Mouse (Mus musculus) midbrain, embryonic 15.5 days (tissue): ENCODE data around the gene Dbn1. TPM values are rescaled to one million over a fixed set of nuclear protein-coding genes. Genes with fewer than 3 reads are reported as not detected.

Experiments used
- ATAC-seq: fragments of 200-750 bp; cut with Nextera tagmentation; replicated peaks from 2 replicates; pipeline ENCODE4 v1.8.0; 2017; ENCODE audit warnings: moderate TSS enrichment
- H3K27ac ChIP-seq: fragments of 300-500 bp; sonication (generic); 2 replicates; pipeline ENCODE4 v1.5.1; 2015; ENCODE audit warnings: mild to moderate bottlenecking, inconsistent platforms
- H3K27me3 ChIP-seq: fragments of 300-500 bp; sonication (generic); replicated peaks from 2 replicates; pipeline ENCODE4 v1.6.1; 2015; ENCODE audit warnings: inconsistent platforms
- H3K36me3 ChIP-seq: fragments of 300-500 bp; sonication (generic); replicated peaks from 2 replicates; pipeline ENCODE4 v1.6.1; 2015; ENCODE audit warnings: inconsistent platforms
- H3K4me1 ChIP-seq: fragments of 300-500 bp; sonication (generic); 2 replicates; pipeline ENCODE4 v1.6.1; 2015; ENCODE audit warnings: inconsistent platforms
- H3K4me2 ChIP-seq: fragments of 300-500 bp; sonication (generic); 2 replicates; pipeline ENCODE4 v1.6.1; 2015; ENCODE audit warnings: inconsistent platforms, mild to moderate bottlenecking, moderate library complexity
- H3K4me3 ChIP-seq: fragments of 300-500 bp; sonication (generic); 2 replicates; pipeline ENCODE4 v1.5.1; 2015; ENCODE audit warnings: mild to moderate bottlenecking, inconsistent platforms
- H3K9ac ChIP-seq: fragments of 300-500 bp; sonication (generic); 2 replicates; pipeline ENCODE4 v1.6.1; 2015; ENCODE audit warnings: mild to moderate bottlenecking, inconsistent platforms
- H3K9me3 ChIP-seq: fragments of 300-500 bp; sonication (generic); 2 replicates; pipeline ENCODE4 v1.6.1; 2016; ENCODE audit warnings: inconsistent platforms
- WGBS: fragments of 180-500 bp; shearing (Covaris S2); methylation state at CpG from one replicate; pipeline ENCODE4 v1.1.7; 2015; ENCODE audit warnings: mixed read lengths; 5-methylcytosine and 5-hydroxymethylcytosine counted together
- polyA plus RNA-seq: library from polyadenylated mRNA; unstranded; fragments of >200 nt; fragmentation: Nextera tagmentation; extraction: Ambion mirVana; gene quantifications from 2 replicates; pipeline ENCODE4 v1.2.1, GENCODE M21; 2015

Dbn1 gene
- polyA plus RNA-seq, 1 experiment from 2014 or later: 645 TPM

- Histone ChIP-seq H3K4me2 (peak overlapping the region; percentile 94), H3K27me3 (no peaks in the 10 kb centered on the region), H3K4me3 (peak overlapping the region; percentile 77), H3K9me3 (no peaks in the 10 kb centered on the region), H3K9ac (peak overlapping the region; percentile 100), H3K4me1 (peaks cover 51% of the 10 kb centered on the region), H3K27ac (peak overlapping the region; percentile 99), H3K36me3 (peaks cover 25% of the 10 kb centered on the region)
- 14% methylated on average over 7 of the region's 7 CpGs for WGBS
- no peak for ATAC-seq
Observed at GRCm38 (mm10) chr13:55484520-55485088, 3.3 kb downstream of the Dbn1 start.

- WGBS: 4% methylated on average over 15 of the region's 15 CpGs
- peak overlapping the region; percentile 99 for H3K27ac ChIP-seq
- peak overlapping the region; percentile 94 for H3K4me2 ChIP-seq
- H3K4me1 ChIP-seq: peaks cover 51% of the 10 kb centered on the region
- ATAC-seq: peak; percentile 87
- H3K9me3 ChIP-seq: no peaks in the 10 kb centered on the region
- H3K9ac ChIP-seq: peak overlapping the region; percentile 100
- H3K4me3 ChIP-seq: peak overlapping the region; percentile 77
- H3K27me3 ChIP-seq: no peaks in the 10 kb centered on the region
- H3K36me3 ChIP-seq: peaks cover 35% of the 10 kb centered on the region
Observed at GRCm38 (mm10) chr13:55483593-55483992, 4.3 kb downstream of the Dbn1 start.

DNA sequence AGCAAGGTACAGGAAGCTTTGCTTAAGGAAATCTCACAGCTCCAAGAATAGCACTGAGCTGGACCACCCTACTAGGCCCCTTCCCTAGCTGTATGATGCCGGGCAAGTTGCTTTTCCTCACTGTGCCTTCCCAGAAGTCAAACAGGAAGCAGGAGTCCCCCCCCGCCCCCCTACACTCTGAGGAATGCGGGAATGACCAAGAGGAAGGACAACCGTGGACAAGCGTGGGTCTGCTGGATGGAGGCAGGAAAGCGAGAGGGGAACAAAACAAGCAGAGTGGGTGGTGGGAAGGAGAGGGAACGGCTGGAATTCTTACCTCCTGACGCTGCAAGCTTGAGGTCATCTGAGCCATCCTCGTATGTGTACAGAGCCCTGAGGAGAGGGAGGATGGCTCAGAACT is 4.8 kb downstream of the Dbn1 start:
- Histone ChIP-seq H3K27ac (peak overlapping the region; percentile 99), H3K27me3 (no peaks in the 10 kb centered on the region), H3K4me3 (peak overlapping the region; percentile 77), H3K36me3 (peaks cover 35% of the 10 kb centered on the region), H3K9me3 (no peaks in the 10 kb centered on the region), H3K4me1 (peaks cover 46% of the 10 kb centered on the region), H3K4me2 (peak overlapping the region; percentile 94), H3K9ac (peak overlapping the region; percentile 100)
- ATAC-seq: no peak; the same call in 1 of the 2 replicates
- 33% methylated on average over 9 of the region's 9 CpGs for WGBS

DNA sequence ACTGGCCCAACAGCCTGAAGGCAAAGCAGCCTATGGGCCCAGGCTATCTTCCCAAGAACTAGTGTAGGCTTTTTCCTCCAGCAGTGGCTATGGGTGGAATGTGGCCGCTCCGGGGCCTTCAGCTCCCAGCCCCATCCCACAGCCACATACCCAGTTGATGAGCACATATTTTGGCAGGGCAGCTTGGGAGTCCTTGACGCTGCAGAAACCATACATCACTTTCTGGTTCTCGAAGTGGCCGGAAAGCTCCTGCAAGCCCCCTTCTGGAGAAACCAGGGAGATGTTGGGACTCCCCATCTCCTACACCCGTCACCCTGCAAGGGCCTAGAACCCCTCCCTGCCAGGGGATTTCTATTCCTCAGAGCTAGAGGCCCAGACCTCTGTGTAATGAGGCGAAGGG is 5.4 kb downstream of the Dbn1 start:
- Histone ChIP-seq H3K36me3 (peaks cover 35% of the 10 kb centered on the region), H3K4me3 (peak overlapping the region; percentile 77; the same call in 1 of the 2 replicates), H3K9ac (0 out of 2 replicates have a peak overlapping the region, but pooled peaks have one; percentile 100), H3K4me2 (peak overlapping the region; percentile 94), H3K27me3 (no peaks in the 10 kb centered on the region), H3K27ac (peak overlapping the region; percentile 99), H3K9me3 (no peaks in the 10 kb centered on the region), H3K4me1 (peaks cover 46% of the 10 kb centered on the region)
- ATAC-seq: no peak
- 73% methylated on average over 7 of the region's 7 CpGs for whole genome bisulfite sequencing

- ATAC-seq: no peak
- peaks cover 61% of the 10 kb centered on the region for H3K36me3 ChIP-seq
- peaks cover 36% of the 10 kb centered on the region for H3K4me1 ChIP-seq
- H3K4me2 ChIP-seq: no peak overlapping the region
- H3K9ac ChIP-seq: no peak overlapping the region
- H3K9me3 ChIP-seq: no peaks in the 10 kb centered on the region
- H3K4me3 ChIP-seq: no peak overlapping the region
- no peaks in the 10 kb centered on the region for H3K27me3 ChIP-seq
- no peak overlapping the region for H3K27ac ChIP-seq
Observed at GRCm38 (mm10) chr13:55479929-55480328, 8.0 kb downstream of the Dbn1 start.

GRCm38 (mm10) chr13:55479008-55479407 is 8.9 kb downstream of the Dbn1 start:
- peaks cover 36% of the 10 kb centered on the region for H3K4me1 ChIP-seq
- H3K9ac ChIP-seq: no peak overlapping the region
- WGBS: 85% methylated on average over 7 of the region's 7 CpGs
- no peak overlapping the region for H3K4me2 ChIP-seq
- no peaks in the 10 kb centered on the region for H3K9me3 ChIP-seq
- no peaks in the 10 kb centered on the region for H3K27me3 ChIP-seq
- no peak overlapping the region; the same call in 1 of the 2 replicates for H3K27ac ChIP-seq
- H3K4me3 ChIP-seq: no peak overlapping the region
- H3K36me3 ChIP-seq: peaks cover 65% of the 10 kb centered on the region
- ATAC-seq: no peak

DNA sequence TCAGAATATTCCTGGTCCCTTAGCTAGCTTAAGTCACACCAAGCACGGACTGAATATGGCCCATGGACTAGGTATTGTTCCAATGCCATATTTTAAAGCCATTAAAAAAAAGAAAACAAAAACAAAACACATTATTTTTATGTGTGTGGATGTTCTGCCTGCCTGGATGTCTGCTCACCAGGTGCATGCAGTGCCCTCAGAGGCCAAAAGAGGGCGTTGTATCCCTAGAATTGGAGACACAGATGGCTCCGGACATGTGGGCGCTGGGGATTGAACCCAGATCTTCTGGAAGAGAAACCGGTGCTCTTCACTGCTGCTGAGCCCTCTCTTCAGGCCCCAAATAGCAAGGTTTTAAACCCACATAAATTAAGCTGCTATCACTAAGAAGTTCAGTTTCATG is 9.9 kb downstream of the Dbn1 start:
- peaks cover 36% of the 10 kb centered on the region for H3K4me1 ChIP-seq

GRCm38 (mm10) chr13:55477492-55477891 is 10.4 kb downstream of the Dbn1 start:
- no peaks in the 10 kb centered on the region for H3K27me3 ChIP-seq
- ATAC-seq: no peak
- WGBS: 72% methylated on average over 16 of the region's 16 CpGs
- H3K36me3 ChIP-seq: peaks cover 65% of the 10 kb centered on the region
- H3K4me2 ChIP-seq: no peak overlapping the region
- no peak overlapping the region for H3K9ac ChIP-seq
- H3K4me1 ChIP-seq: peaks cover 36% of the 10 kb centered on the region
- no peak overlapping the region for H3K4me3 ChIP-seq
- H3K27ac ChIP-seq: 0 out of 2 replicates have a peak overlapping the region, but pooled peaks have one; percentile 14
- H3K9me3 ChIP-seq: no peaks in the 10 kb centered on the region

More for the DNA sequence above, 9.9 kb downstream of the Dbn1 start:
- Histone ChIP-seq H3K27me3 (no peaks in the 10 kb centered on the region), H3K27ac (no peak overlapping the region), H3K4me3 (no peak overlapping the region), H3K9ac (no peak overlapping the region), H3K36me3 (peaks cover 65% of the 10 kb centered on the region), H3K4me2 (no peak overlapping the region), H3K9me3 (no peaks in the 10 kb centered on the region)
- ATAC-seq: no peak
- 54% methylated on average over 5 of the region's 5 CpGs for WGBS

GRCm38 (mm10) chr13:55476256-55476655 is 11.7 kb downstream of the Dbn1 start:
- no peak overlapping the region for H3K4me2 ChIP-seq
- H3K27me3 ChIP-seq: no peaks in the 10 kb centered on the region
- no peaks in the 10 kb centered on the region for H3K9me3 ChIP-seq
- peaks cover 54% of the 10 kb centered on the region for H3K36me3 ChIP-seq
- no peak overlapping the region for H3K4me3 ChIP-seq
- no peak for ATAC-seq
- 0 out of 2 replicates have a peak overlapping the region, but pooled peaks have one; percentile 14 for H3K9ac ChIP-seq
- peaks cover 42% of the 10 kb centered on the region for H3K4me1 ChIP-seq
- 92% methylated on average over 8 of the region's 8 CpGs for WGBS
- peak overlapping the region; percentile 23; the same call in 1 of the 2 replicates for H3K27ac ChIP-seq

GRCm38 (mm10) chr13:55475750-55476149 is 12.2 kb downstream of the Dbn1 start:
- Histone ChIP-seq H3K27ac (peak overlapping the region; percentile 23), H3K9ac (no peak overlapping the region), H3K9me3 (no peaks in the 10 kb centered on the region), H3K4me2 (no peak overlapping the region), H3K4me1 (peaks cover 47% of the 10 kb centered on the region), H3K36me3 (peaks cover 49% of the 10 kb centered on the region), H3K27me3 (no peaks in the 10 kb centered on the region), H3K4me3 (no peak overlapping the region)
- 84% methylated on average over 5 of the region's 5 CpGs for WGBS
- no peak for ATAC-seq

GRCm38 (mm10) chr13:55474621-55475069 is 13.3 kb downstream of the Dbn1 start:
- peak overlapping the region; percentile 89 for H3K27ac ChIP-seq
- WGBS: 7% methylated on average over 5 of the region's 5 CpGs

GRCm38 (mm10) chr13:55473961-55474360 is 13.9 kb downstream of the Dbn1 start:
- Histone ChIP-seq H3K27me3 (no peaks in the 10 kb centered on the region), H3K9ac (0 out of 2 replicates have a peak overlapping the region, but pooled peaks have one; percentile 11), H3K4me2 (0 out of 2 replicates have a peak overlapping the region, but pooled peaks have one; percentile 3), H3K9me3 (no peaks in the 10 kb centered on the region), H3K4me3 (no peak overlapping the region), H3K4me1 (peaks cover 65% of the 10 kb centered on the region), H3K36me3 (peaks cover 33% of the 10 kb centered on the region), H3K27ac (peak overlapping the region; percentile 89)
- ATAC-seq: no peak
- WGBS: 51% methylated on average over 11 of the region's 11 CpGs

More at GRCm38 (mm10) chr13:55474621-55475069, 13.3 kb downstream of the Dbn1 start:
- Histone ChIP-seq H3K9me3 (no peaks in the 10 kb centered on the region), H3K36me3 (peaks cover 40% of the 10 kb centered on the region), H3K27me3 (no peaks in the 10 kb centered on the region), H3K4me2 (0 out of 2 replicates have a peak overlapping the region, but pooled peaks have one; percentile 5), H3K9ac (no peak overlapping the region), H3K4me3 (no peak overlapping the region), H3K4me1 (peaks cover 58% of the 10 kb centered on the region)
- ATAC-seq: 0 out of 2 replicates have a peak, but pooled peaks have one; percentile 3
